Mouse (Mus musculus): ENCODE measurements around the gene Sart3. TPM values are rescaled to one million over a fixed set of nuclear protein-coding genes. Genes with fewer than 3 reads are reported as not detected.
"Not testable (repeated sequence)": the region's sequence is repeated elsewhere in the genome, so short reads cannot be mapped to it uniquely, and the experiment has no call there.

Gene Sart3
- polyA plus RNA-seq (2014; fragmentation: Nextera tagmentation; extraction: Ambion mirVana): 45.1 and 51.1 TPM in 2 replicates

DNA sequence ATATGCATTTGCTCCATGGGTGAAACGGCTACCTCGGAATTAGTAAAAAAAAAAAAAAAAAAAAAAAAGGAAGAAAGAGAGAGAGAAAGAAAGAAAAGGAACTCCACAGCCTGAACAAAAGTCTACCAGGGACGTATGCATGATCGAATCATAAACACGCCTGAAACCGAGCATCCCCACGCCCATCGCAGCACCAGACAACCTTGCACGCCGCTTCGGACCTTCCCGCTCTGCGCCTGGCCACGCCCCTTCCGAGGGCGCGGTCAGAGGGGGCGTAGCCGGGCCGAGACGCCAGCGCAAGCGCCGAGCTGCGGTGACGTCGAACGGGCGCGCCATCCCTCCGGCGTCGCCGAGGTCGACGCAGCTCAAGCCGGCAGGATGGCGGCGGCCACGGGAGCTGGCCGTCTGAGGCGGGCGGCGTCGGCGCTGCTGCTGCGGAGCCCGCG is at the start of gene Sart3, which contains the start of gene Iscu:
TSS of gene Sart3 (minus strand) at position 61 of the 446 bp plus-strand sequence.
TSS of gene Iscu (plus strand) at position 299 of the 446 bp plus-strand sequence.
- ATAC-seq (ENCODE audit: low FRiP score): peak; percentile 87
- H3K9me3 ChIP-seq (ENCODE audit: control insufficient read depth, low read length): no peaks in the 10 kb centered on the region
- H3K36me3 ChIP-seq (ENCODE audit: control insufficient read depth, insufficient read depth, low read length): peaks cover 7% of the 10 kb centered on the region
- H3K4me1 ChIP-seq (replicated peaks; ENCODE audit: control insufficient read depth, insufficient read depth, low read length): peaks cover 2% of the 10 kb centered on the region; the same call in 1 of the 2 replicates
- peak within 1 kb of the TSS; percentile 94 for H3K27ac ChIP-seq (ENCODE audit: low read depth, low read length)
- DNase-seq (ENCODE audit: low spot score): peak; percentile 98
- H3K4me3 ChIP-seq (ENCODE audit: low read depth, low read length): peak within 1 kb of the TSS; percentile 91
- no peaks in the 10 kb centered on the region for H3K27me3 ChIP-seq (ENCODE audit: control insufficient read depth, insufficient read depth, low read length)
- WGBS: under 1% methylated on average over 46 of the region's 49 CpGs
- H3K9ac ChIP-seq (ENCODE audit: low read depth, low read length): peak within 1 kb of the TSS; percentile 94
- peak within 1 kb of the TSS; percentile 87 for H3K4me2 ChIP-seq (replicated peaks; ENCODE audit: low read depth, low read length)

DNA sequence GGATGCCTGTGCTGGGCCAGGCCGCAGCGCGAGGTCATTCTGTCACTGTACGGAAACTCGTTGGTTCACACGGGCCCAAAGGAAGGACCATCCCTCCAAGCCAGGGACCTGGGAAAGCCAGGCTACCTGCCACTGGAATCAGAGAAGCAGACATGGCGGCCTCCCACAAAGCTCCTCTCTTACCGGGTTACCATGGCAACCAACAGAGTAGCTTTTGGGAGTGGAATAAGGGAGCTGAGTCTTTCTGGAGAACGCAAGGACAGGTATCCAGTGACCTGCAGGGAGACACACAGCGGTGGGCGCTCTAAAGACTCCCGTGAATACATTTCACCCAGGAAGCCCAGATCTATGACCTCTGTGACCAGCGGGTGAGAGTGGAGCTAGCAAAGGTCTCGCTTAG is 46.3 kb upstream of the Sart3 start:
- Histone ChIP-seq H3K4me3 (ENCODE audit: low read depth, low read length) (no peak overlapping the region), H3K27ac (ENCODE audit: low read depth, low read length) (no peak overlapping the region), H3K4me2 (replicated peaks; ENCODE audit: low read depth, low read length) (no peak overlapping the region), H3K4me1 (replicated peaks; ENCODE audit: control insufficient read depth, insufficient read depth, low read length) (no peaks in the 10 kb centered on the region), H3K9ac (ENCODE audit: low read depth, low read length) (no peak overlapping the region), H3K27me3 (ENCODE audit: control insufficient read depth, insufficient read depth, low read length) (no peaks in the 10 kb centered on the region), H3K36me3 (ENCODE audit: control insufficient read depth, insufficient read depth, low read length) (no peaks in the 10 kb centered on the region), H3K9me3 (ENCODE audit: control insufficient read depth, low read length) (no peaks in the 10 kb centered on the region)
- ATAC-seq (ENCODE audit: low FRiP score) (no peak), DNase-seq (ENCODE audit: low spot score) (no peak)
- WGBS: 64% methylated on average over 14 of the region's 14 CpGs

DNA sequence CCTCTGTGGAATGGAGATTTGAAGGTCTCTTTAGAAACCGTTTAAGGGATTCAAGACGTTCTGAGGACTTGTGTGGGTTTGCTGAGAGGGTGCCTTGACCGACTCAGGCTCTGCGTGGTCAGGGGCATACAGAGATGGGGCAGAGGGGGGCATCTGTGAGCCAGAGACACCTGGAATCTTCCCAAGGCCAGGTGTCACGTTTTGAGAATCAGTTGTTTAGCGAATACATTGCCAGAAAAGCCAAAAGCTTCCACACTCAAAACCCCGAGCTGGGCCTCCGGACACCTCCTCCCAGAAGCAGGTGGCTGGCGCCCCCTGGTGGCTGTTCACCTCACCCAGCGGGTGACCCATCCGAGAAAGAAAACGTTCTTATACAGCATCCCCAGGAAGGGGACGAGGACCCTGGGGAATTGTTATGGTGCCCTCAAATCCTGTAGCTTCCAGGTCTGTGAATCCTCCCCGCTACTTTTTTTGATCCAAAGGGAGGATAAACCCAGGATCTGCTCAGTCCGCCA is 43.4 kb upstream of the Sart3 start:
- H3K4me3 ChIP-seq (ENCODE audit: low read depth, low read length): no peak overlapping the region
- no peaks in the 10 kb centered on the region for H3K36me3 ChIP-seq (ENCODE audit: control insufficient read depth, insufficient read depth, low read length)
- 13% methylated on average over 15 of the region's 15 CpGs for WGBS
- H3K4me2 ChIP-seq (replicated peaks; ENCODE audit: low read depth, low read length): no peak overlapping the region
- DNase-seq (ENCODE audit: low spot score) (peak; percentile 93), ATAC-seq (ENCODE audit: low FRiP score) (no peak)
- no peaks in the 10 kb centered on the region for H3K9me3 ChIP-seq (ENCODE audit: control insufficient read depth, low read length)
- H3K9ac ChIP-seq (ENCODE audit: low read depth, low read length): no peak overlapping the region
- H3K4me1 ChIP-seq (replicated peaks; ENCODE audit: control insufficient read depth, insufficient read depth, low read length): no peaks in the 10 kb centered on the region
- no peaks in the 10 kb centered on the region for H3K27me3 ChIP-seq (ENCODE audit: control insufficient read depth, insufficient read depth, low read length)
- no peak overlapping the region for H3K27ac ChIP-seq (ENCODE audit: low read depth, low read length)

DNA sequence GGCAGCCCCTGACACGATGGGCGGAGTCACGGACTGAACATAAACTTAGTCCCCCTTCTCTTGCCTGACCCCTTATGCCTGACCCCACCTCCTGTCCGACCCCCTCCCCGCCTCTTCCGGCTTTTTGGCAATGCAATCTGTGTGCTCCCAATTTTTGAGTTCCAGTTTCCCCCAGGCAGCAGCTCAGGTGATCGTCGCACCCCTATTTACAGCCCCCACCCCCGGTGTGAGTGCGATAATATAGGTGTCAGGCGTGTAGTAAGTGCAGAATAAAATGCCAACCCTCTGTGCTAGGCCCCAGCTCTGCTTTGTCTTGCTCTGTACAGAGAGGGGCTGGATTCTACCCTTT is 42.7 kb upstream of the Sart3 start:
- no peak overlapping the region for H3K4me3 ChIP-seq (ENCODE audit: low read depth, low read length)
- H3K4me1 ChIP-seq (replicated peaks; ENCODE audit: control insufficient read depth, insufficient read depth, low read length): no peaks in the 10 kb centered on the region
- no peak overlapping the region for H3K9ac ChIP-seq (ENCODE audit: low read depth, low read length)
- H3K36me3 ChIP-seq (ENCODE audit: control insufficient read depth, insufficient read depth, low read length): no peaks in the 10 kb centered on the region
- 47% methylated on average over 11 of the region's 11 CpGs for WGBS
- DNase-seq (ENCODE audit: low spot score) (no peak), ATAC-seq (ENCODE audit: low FRiP score) (no peak)
- H3K9me3 ChIP-seq (ENCODE audit: control insufficient read depth, low read length): no peaks in the 10 kb centered on the region
- no peak overlapping the region for H3K27ac ChIP-seq (ENCODE audit: low read depth, low read length)
- H3K27me3 ChIP-seq (ENCODE audit: control insufficient read depth, insufficient read depth, low read length): no peaks in the 10 kb centered on the region
- H3K4me2 ChIP-seq (replicated peaks; ENCODE audit: low read depth, low read length): no peak overlapping the region

DNA sequence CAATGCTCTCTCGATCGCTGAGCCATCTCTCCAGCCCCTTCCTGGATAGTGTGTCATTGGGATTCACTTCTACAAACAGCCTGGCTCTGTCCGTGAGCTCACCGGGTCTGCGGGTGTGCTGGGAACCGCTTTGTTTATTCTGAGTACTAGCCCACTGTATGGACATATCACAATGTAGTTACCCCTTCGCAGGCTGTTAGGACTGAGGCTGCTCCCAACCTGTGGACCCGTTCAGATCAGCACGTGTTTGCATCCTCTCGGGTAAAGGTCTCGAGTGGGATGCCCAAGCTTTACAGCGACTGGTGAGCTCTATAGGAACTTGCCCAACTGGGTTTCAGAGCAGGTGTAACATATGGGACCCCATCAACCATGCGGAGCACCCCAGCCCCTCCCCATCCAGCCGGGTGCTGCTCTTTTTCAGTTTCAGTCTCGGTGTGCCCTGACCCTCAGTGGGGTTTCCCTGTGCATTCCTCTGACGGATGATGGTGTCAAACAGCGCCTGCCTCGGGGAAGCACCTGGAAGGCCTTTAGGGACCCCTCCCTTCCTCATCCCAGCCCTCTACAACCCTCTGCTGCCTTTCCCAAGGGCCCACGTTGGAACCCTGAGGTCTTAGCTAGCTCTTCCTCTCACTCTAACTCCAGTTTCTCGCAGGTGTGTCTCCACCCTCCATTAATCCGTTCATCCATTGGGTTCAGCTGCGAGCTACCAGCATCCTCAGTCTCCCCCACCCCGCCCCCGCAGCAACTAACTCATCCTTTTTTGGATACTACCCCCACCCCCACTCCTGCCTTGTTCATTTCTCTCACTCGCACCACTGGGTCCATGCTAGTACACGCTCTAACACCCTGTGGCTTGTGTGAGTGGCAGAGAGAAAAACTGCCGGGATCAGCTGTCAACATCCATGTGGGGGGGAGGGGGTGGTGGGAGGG is 42.1 kb upstream of the Sart3 start:
- Histone ChIP-seq H3K36me3 (ENCODE audit: control insufficient read depth, insufficient read depth, low read length) (no peaks in the 10 kb centered on the region), H3K27me3 (ENCODE audit: control insufficient read depth, insufficient read depth, low read length) (no peaks in the 10 kb centered on the region), H3K9me3 (ENCODE audit: control insufficient read depth, low read length) (no peaks in the 10 kb centered on the region), H3K9ac (ENCODE audit: low read depth, low read length) (no peak overlapping the region), H3K4me2 (replicated peaks; ENCODE audit: low read depth, low read length) (no peak overlapping the region), H3K4me3 (ENCODE audit: low read depth, low read length) (no peak overlapping the region), H3K27ac (ENCODE audit: low read depth, low read length) (no peak overlapping the region), H3K4me1 (replicated peaks; ENCODE audit: control insufficient read depth, insufficient read depth, low read length) (no peaks in the 10 kb centered on the region)
- no peak for DNase-seq (ENCODE audit: low spot score)
- no peak for ATAC-seq (ENCODE audit: low FRiP score)
- whole genome bisulfite sequencing: 36% methylated on average over 27 of the region's 27 CpGs

DNA sequence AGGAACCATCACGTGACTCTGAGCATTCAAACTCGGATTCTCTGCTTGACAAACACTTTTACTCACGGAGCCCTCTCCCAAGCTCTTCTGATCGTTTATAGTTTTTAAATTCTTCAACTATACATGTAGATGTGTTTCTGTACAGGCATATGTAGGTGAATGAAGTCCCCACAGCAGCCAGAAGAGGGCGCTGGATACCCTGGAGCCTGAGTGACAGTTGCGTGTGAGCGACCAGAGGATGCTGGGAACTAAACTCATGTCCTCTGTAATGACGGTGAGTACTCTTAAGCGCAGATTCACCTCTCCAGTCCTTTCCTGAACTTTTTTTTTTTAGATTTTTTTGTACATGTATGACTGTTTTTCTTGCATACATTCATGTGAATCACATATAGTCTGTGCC is 41.3 kb upstream of the Sart3 start:
- no peak overlapping the region for H3K4me2 ChIP-seq (replicated peaks; ENCODE audit: low read depth, low read length)
- WGBS: 25% methylated on average over 9 of the region's 9 CpGs
- no peak overlapping the region for H3K27ac ChIP-seq (ENCODE audit: low read depth, low read length)
- H3K27me3 ChIP-seq (ENCODE audit: control insufficient read depth, insufficient read depth, low read length): no peaks in the 10 kb centered on the region
- DNase-seq (ENCODE audit: low spot score) (no peak), ATAC-seq (ENCODE audit: low FRiP score) (no peak)
- H3K36me3 ChIP-seq (ENCODE audit: control insufficient read depth, insufficient read depth, low read length): no peaks in the 10 kb centered on the region
- H3K9me3 ChIP-seq (ENCODE audit: control insufficient read depth, low read length): no peaks in the 10 kb centered on the region
- no peak overlapping the region for H3K9ac ChIP-seq (ENCODE audit: low read depth, low read length)
- H3K4me3 ChIP-seq (ENCODE audit: low read depth, low read length): no peak overlapping the region
- H3K4me1 ChIP-seq (replicated peaks; ENCODE audit: control insufficient read depth, insufficient read depth, low read length): no peaks in the 10 kb centered on the region

DNA sequence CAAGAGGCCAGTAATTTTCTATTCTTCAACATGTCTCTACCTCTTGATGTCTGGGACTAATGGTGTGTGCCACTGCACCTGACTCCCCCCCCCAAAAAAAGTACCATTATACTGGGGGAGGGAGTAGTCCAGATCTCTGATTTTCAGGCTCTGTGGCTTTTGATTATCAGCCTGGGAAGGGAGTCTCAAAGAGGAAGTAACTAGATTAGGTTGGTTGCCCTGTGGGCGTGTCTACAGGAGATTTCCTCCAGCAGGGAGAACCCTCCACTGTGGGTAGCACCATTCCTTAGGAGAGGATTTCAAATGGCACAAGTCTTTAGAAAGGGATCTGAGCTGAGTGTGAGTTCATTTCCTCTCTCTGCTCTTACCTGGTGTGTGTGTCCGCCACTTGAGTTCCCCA is 40.3 kb upstream of the Sart3 start:
- no peak for DNase-seq (ENCODE audit: low spot score)
- H3K9ac ChIP-seq (ENCODE audit: low read depth, low read length): no peak overlapping the region
- H3K27ac ChIP-seq (ENCODE audit: low read depth, low read length): no peak overlapping the region
- WGBS: 93% methylated on average over 2 of the region's 2 CpGs
- H3K36me3 ChIP-seq (ENCODE audit: control insufficient read depth, insufficient read depth, low read length): no peaks in the 10 kb centered on the region
- no peak overlapping the region for H3K4me3 ChIP-seq (ENCODE audit: low read depth, low read length)
- H3K27me3 ChIP-seq (ENCODE audit: control insufficient read depth, insufficient read depth, low read length): 0 out of 2 replicates have a peak, but pooled peaks cover under 1% of the 10 kb centered on the region
- no peaks in the 10 kb centered on the region for H3K4me1 ChIP-seq (replicated peaks; ENCODE audit: control insufficient read depth, insufficient read depth, low read length)
- no peak overlapping the region for H3K4me2 ChIP-seq (replicated peaks; ENCODE audit: low read depth, low read length)
- H3K9me3 ChIP-seq (ENCODE audit: control insufficient read depth, low read length): no peaks in the 10 kb centered on the region
- no peak for ATAC-seq (ENCODE audit: low FRiP score)

DNA sequence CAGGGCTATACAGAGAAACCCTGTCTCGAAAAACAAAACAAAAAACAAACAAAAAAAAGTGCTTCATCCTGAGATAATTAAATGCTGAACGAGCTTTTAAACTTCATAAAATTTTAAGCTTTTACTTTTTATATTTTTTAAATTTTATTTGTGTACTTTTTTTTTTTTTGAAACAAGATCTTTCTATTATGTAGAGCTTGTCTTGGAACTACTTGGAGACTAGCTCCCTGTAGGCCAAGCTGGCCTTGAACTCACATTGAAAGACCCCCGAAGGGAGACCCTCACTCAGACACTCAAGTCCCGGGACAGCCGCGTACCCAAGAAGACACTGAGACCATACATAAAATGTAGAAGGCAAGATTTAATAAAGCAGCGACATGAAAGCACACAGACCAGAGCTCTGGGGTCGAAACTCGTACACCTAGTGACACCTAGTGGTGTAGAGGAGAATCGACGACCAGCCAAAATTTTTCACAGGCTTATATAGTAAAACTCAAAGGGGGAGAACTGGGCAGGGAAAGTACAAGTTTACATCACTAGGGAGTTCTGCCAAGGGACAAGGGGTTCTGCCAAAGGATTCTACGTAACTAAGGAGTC is 39.6 kb upstream of the Sart3 start:
- 25% methylated on average over 11 of the region's 12 CpGs for WGBS
- H3K36me3 ChIP-seq (ENCODE audit: control insufficient read depth, insufficient read depth, low read length); H3K4me1 ChIP-seq (replicated peaks; ENCODE audit: control insufficient read depth, insufficient read depth, low read length); H3K27ac ChIP-seq (ENCODE audit: low read depth, low read length); H3K4me2 ChIP-seq (replicated peaks; ENCODE audit: low read depth, low read length); H3K9ac ChIP-seq (ENCODE audit: low read depth, low read length); H3K4me3 ChIP-seq (ENCODE audit: low read depth, low read length); ATAC-seq (ENCODE audit: low FRiP score); H3K27me3 ChIP-seq (ENCODE audit: control insufficient read depth, insufficient read depth, low read length); H3K9me3 ChIP-seq (ENCODE audit: control insufficient read depth, low read length): not testable (repeated sequence)
- peak; percentile 14 for DNase-seq (ENCODE audit: low spot score)
